Mouse (Mus musculus) testis, adult 2 months (tissue): ENCODE measurements around the gene Fut8. TPM values are rescaled to one million over a fixed set of nuclear protein-coding genes. Genes with fewer than 3 reads are reported as not detected.

ENCODE experiments used
- H3K27ac ChIP-seq: fragments of 200-500 bp; 2 replicates; pipeline ENCODE4 v1.5.1; 2012; ENCODE audit warnings: low read depth, low read length; ENCODE audit not compliant: control insufficient read depth, insufficient read depth
- H3K27me3 ChIP-seq: fragments of 200-500 bp; 2 replicates; pipeline ENCODE4 v1.6.1; 2012; ENCODE audit warnings: mild to moderate bottlenecking, low read length, moderate library complexity; ENCODE audit not compliant: control insufficient read depth, insufficient read depth
- H3K36me3 ChIP-seq: fragments of 200-500 bp; 2 replicates; pipeline ENCODE4 v1.6.1; 2012; ENCODE audit warnings: mild to moderate bottlenecking, low read length; ENCODE audit not compliant: control insufficient read depth, insufficient read depth
- H3K4me1 ChIP-seq: fragments of 200-500 bp; 2 replicates; pipeline ENCODE4 v1.6.1; 2012; ENCODE audit warnings: low read length; ENCODE audit not compliant: control insufficient read depth, insufficient read depth
- H3K4me3 ChIP-seq: fragments of 200-500 bp; 2 replicates; pipeline ENCODE4 v1.5.1; 2012; ENCODE audit warnings: low read depth, mild to moderate bottlenecking, low read length, moderate library complexity, mixed read lengths; ENCODE audit not compliant: control insufficient read depth
- CTCF ChIP-seq: fragments of 200-500 bp; IDR thresholded peaks from 2 replicates; pipeline ENCODE4 v1.5.1; 2012; ENCODE audit warnings: low read depth, mild to moderate bottlenecking, inconsistent platforms, low read length, moderate library complexity; ENCODE audit not compliant: control insufficient read depth, insufficient read depth, insufficient replicate concordance
- POLR2A ChIP-seq: fragments of 200-500 bp; IDR thresholded peaks from 2 replicates; pipeline ENCODE4 v1.6.1; 2012; ENCODE audit warnings: low read depth, mild to moderate bottlenecking, inconsistent platforms, low read length, moderate library complexity; ENCODE audit not compliant: control insufficient read depth
- polyA plus RNA-seq: library from polyadenylated mRNA; depleted of rRNA; stranded (reverse); fragments of >200 nt; gene quantifications from 2 replicates; pipeline ENCODE4 v1.2.3, GENCODE M21; 2012

Fut8 gene
- polyA plus RNA-seq, 1 experiment, result 16.2 TPM

DNA sequence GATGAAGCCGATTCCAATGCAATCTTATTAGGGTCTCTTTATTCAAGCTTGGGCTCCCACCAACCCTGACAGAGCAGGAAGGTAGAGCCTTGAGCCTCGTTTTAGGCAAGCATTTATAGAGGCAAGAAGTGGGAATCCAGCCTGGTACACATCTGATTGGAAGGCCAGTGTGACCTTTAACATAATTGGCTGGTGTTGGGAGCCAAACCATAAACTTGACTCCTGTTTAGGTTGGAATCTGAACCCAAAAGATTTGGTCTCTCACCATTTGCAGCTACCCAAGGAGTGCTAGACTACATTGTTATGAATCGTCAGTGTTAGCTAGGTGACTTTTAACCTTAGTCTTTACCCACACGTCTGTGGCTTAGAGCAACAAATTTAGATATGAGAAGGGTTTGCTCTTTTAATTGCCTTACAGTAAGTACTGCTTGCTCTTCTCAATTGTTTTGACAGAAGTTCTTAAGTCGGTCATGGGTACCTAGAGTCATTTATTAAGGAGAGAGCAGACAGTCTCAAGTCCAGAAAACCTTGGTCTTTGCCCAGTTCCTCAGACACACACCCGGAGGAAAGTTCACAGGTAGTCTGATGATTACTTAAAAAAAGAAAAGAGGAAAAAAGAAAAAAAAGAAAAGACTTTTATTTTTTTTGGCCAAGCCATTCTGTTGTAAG lies 23.9 kb upstream of the Fut8 start:
- Histone ChIP-seq H3K4me1 (no peaks in the 10 kb centered on the region), H3K4me3 (no peak overlapping the region), H3K27ac (no peak overlapping the region), H3K27me3 (no peaks in the 10 kb centered on the region), H3K36me3 (no peaks in the 10 kb centered on the region)
- no peak for TF ChIP-seq POLR2A
- TF ChIP-seq CTCF, result no peak

- no peak overlapping the region for H3K4me3 ChIP-seq
- no peaks in the 10 kb centered on the region for H3K4me1 ChIP-seq
- no peak overlapping the region for H3K27ac ChIP-seq
- no peaks in the 10 kb centered on the region for H3K27me3 ChIP-seq
- no peak for TF ChIP-seq POLR2A
- TF ChIP-seq CTCF, result no peak
- H3K36me3 ChIP-seq, result no peaks in the 10 kb centered on the region
Measured at GRCm38 (mm10) chr12:77214565-77214909, 23.4 kb upstream of the Fut8 start.

GRCm38 (mm10) chr12:77216511-77217192 lies 21.3 kb upstream of the Fut8 start:
- Histone ChIP-seq H3K27ac (no peak overlapping the region), H3K4me3 (no peak overlapping the region), H3K36me3 (no peaks in the 10 kb centered on the region), H3K4me1 (no peaks in the 10 kb centered on the region), H3K27me3 (no peaks in the 10 kb centered on the region)
- TF ChIP-seq CTCF, result no peak

- no peaks in the 10 kb centered on the region for H3K36me3 ChIP-seq
- no peak overlapping the region for H3K4me3 ChIP-seq
- H3K27me3 ChIP-seq, result no peaks in the 10 kb centered on the region
- H3K4me1 ChIP-seq, result no peaks in the 10 kb centered on the region
- no peak overlapping the region for H3K27ac ChIP-seq
- TF ChIP-seq POLR2A, result no peak
- TF ChIP-seq CTCF, result no peak
Measured at GRCm38 (mm10) chr12:77220616-77221015, 17.3 kb upstream of the Fut8 start.

GRCm38 (mm10) chr12:77222272-77222874 lies 15.6 kb upstream of the Fut8 start:
- Histone ChIP-seq H3K4me3 (no peak overlapping the region), H3K4me1 (no peaks in the 10 kb centered on the region), H3K36me3 (no peaks in the 10 kb centered on the region), H3K27me3 (no peaks in the 10 kb centered on the region), H3K27ac (no peak overlapping the region)
- TF ChIP-seq CTCF (no peak), POLR2A (no peak)

DNA sequence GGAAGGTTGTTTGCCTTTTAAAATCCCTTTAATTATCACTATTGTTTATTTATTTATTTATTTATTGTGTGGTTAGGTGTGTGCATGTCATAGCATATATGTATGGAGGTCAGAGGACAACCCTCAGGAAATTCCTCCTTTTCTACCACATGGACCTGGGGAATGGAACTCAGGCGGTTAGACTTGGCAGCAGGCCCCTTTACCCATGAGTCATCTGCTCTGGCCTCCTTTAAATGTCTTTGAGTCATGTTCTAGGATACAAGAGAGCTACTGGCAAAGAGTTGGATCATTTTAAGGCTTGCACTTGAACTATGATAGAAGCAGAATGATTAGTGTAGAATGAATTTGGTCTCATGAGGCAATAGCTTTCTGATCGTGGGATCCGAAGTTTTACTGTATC lies 14.3 kb upstream of the Fut8 start:
- TF ChIP-seq CTCF (no peak), POLR2A (no peak)
- no peaks in the 10 kb centered on the region for H3K36me3 ChIP-seq
- H3K27ac ChIP-seq, result no peak overlapping the region
- no peaks in the 10 kb centered on the region for H3K4me1 ChIP-seq
- no peaks in the 10 kb centered on the region for H3K27me3 ChIP-seq
- H3K4me3 ChIP-seq, result no peak overlapping the region

DNA sequence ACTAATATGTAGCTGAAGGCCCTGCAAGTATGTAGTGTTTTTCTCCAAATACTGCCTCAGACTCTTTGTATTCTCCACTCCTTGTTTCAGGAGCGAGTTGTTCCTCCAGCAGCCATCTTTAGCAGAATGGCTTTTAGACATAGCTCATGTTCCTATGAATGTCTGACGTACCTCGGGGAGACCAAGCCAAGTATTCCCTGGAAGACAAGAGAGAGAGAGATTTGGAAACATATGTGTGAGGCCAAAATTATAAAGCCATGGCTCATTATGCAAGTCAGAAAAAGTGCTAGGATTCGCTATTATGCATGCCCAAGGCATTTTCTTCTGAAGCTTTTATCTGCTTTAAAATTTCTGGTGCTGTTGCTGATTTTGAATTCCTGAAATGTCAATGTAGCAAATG lies 13.8 kb upstream of the Fut8 start:
- Histone ChIP-seq H3K36me3 (no peaks in the 10 kb centered on the region), H3K4me3 (no peak overlapping the region), H3K27ac (no peak overlapping the region), H3K4me1 (no peaks in the 10 kb centered on the region), H3K27me3 (no peaks in the 10 kb centered on the region)
- TF ChIP-seq CTCF (no peak), POLR2A (no peak)
